ENCODE assay signal across 7 mouse cellular contexts in the genomic region with DNA sequence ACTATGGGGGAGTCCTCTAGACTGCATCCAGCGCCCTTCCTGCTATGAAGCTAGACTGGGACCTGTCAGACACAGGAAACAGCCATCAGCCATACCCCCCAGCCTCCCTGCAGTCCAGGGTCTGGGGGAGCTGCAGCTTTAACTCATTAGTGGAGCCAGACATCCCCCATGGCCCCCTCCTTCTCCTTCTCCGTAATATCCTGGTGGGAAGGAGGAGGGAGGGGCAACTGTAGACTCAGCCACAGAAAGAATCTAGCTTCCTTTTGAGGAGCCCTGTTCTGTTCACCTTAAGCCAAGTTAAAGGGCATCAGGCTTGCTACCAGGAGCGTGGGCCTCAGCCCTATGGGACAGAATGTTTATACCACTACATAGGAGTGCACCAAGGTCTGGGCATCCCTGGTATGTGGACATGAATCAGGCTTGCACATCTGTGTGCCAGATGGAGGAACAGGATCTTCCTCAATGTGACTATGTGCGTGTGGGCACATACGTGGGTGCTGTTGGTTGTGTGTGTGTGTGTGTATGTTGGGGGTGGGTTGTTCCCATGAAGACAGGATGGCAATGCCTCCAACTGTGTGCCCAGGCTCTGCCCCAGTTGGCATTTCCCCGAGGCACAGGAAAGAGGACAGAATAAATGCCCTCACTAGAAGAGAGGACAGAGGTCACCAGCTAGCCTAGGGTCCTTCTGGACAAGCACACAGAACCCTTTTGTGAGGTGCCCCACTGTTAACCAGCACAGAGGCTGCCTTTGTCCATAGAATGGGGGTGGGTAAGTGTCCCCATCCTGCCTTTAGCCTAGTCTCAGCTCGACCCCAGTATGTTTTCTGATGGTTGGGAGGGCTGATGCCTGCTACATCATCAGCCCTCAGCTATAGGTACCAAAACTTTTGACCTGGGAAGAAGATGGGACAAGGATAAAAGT. TPM values are rescaled to one million over a fixed set of nuclear protein-coding genes. Genes with fewer than 3 reads are reported as not detected.
DNase-seq lines count a peak whose midpoint lies in the region; ATAC-seq and TF ChIP-seq lines count a peak whose summit lies in the region.

No protein-coding gene starts in this region.

- no peaks in the 10 kb centered on the region for H3K27me3 ChIP-seq in G1E (ENCODE audit: insufficient read depth, low read length)
- no peaks in the 10 kb centered on the region for H3K27me3 ChIP-seq in forebrain, postnatal 0 days (ENCODE audit: insufficient read depth, low read length)

- H3K9ac ChIP-seq in forebrain, postnatal 0 days, result no peak overlapping the region

- peak; percentile 88 for DNase-seq in 3T3-L1 (ENCODE audit: low read depth, low spot score)
- DNase-seq in G1E (ENCODE audit: low spot score), result no peak
- DNase-seq in forebrain, postnatal 0 days, result no peak
- DNase-seq in kidney, postnatal 10 days, result peak; percentile 78
- peak; percentile 72 for DNase-seq in lung, postnatal 10 days
- DNase-seq in adrenal gland, postnatal 25 days, result no peak
- no peak for DNase-seq in gastrocnemius, postnatal 25 days

- H3K4me2 ChIP-seq in forebrain, postnatal 0 days (ENCODE audit: low read depth), result no peak overlapping the region

- H3K36me3 ChIP-seq in G1E (replicated peaks), result peaks cover 81% of the 10 kb centered on the region
- H3K36me3 ChIP-seq in forebrain, postnatal 0 days (ENCODE audit: insufficient read depth), result no peaks in the 10 kb centered on the region

- no peak for TF ChIP-seq CTCF in G1E (IDR thresholded peaks at IDR 0.05; ENCODE audit: low read depth, low read length)
- TF ChIP-seq CTCF in forebrain, postnatal 0 days (IDR thresholded peaks at IDR 0.05; ENCODE audit: low read depth), result no peak

- H3K4me1 ChIP-seq in G1E (ENCODE audit: insufficient read depth, low read depth, low read length), result peaks cover 93% of the 10 kb centered on the region
- peaks cover 5% of the 10 kb centered on the region; the same call in 1 of the 2 replicates for H3K4me1 ChIP-seq in forebrain, postnatal 0 days (ENCODE audit: insufficient read depth)

- 59% methylated on average over 7 of the region's 7 CpGs for WGBS in forebrain, postnatal 0 days

- no peaks in the 10 kb centered on the region for H3K9me3 ChIP-seq in G1E (replicated peaks)
- no peaks in the 10 kb centered on the region for H3K9me3 ChIP-seq in forebrain, postnatal 0 days (ENCODE audit: low read length)

- no peak for ATAC-seq in G1E (ENCODE audit: extremely low read depth, insufficient number of reproducible peaks, low FRiP score, poor library complexity, severe bottlenecking)
- no peak for ATAC-seq in forebrain, postnatal 0 days

- peak overlapping the region; percentile 83 for H3K4me3 ChIP-seq in G1E (ENCODE audit: low read depth, low read length)
- H3K4me3 ChIP-seq in forebrain, postnatal 0 days (ENCODE audit: low read depth, low read length), result no peak overlapping the region

- H3K27ac ChIP-seq in forebrain, postnatal 0 days (ENCODE audit: low read depth, low read length), result peak overlapping the region; percentile 66

RNA-seq across cellular contexts. Expression of gene Gm20661, which starts 0.9 kb away (rescaled TPM):
- total RNA-seq in G1E (2014; fragmentation: Nextera tagmentation), result 0.75 and 1.0 TPM in 2 replicates
- total RNA-seq in G1E (2017), result 1.8 and 2.6 TPM in 2 replicates
- polyA plus RNA-seq in G1E (2012), result 0.15 TPM in 1 of 2 replicates, not detected in the other
- 0.46 TPM in 1 of 2 replicates, not detected in the other for total RNA-seq in forebrain, postnatal 0 days (2014; rRNA removed)
- polyA plus RNA-seq in forebrain, postnatal 0 days (2015; fragmentation: Nextera tagmentation; extraction: Ambion mirVana), result 0.12 and 0.20 TPM in 2 replicates
- total RNA-seq in adrenal gland, postnatal 25 days (2021), result 0.46 TPM in 1 of 2 replicates, not detected in the other
- total RNA-seq in gastrocnemius, postnatal 25 days (2021), result not detected

RNA-seq across cellular contexts. Expression of gene Inka1, which starts 3.7 kb away (rescaled TPM):
- total RNA-seq in G1E (2014; fragmentation: Nextera tagmentation) (24.6 and 28.1 TPM in 2 replicates), G1E (2017) (74.4 and 83.2 TPM in 2 replicates)
- polyA plus RNA-seq in G1E (2012), result 75.6 and 81.1 TPM in 2 replicates
- 6.3 and 7.8 TPM in 2 replicates for total RNA-seq in forebrain, postnatal 0 days (2014; rRNA removed)
- 20.3 and 23.0 TPM in 2 replicates for polyA plus RNA-seq in forebrain, postnatal 0 days (2015; fragmentation: Nextera tagmentation; extraction: Ambion mirVana)
- 5.7 and 6.4 TPM in 2 replicates for total RNA-seq in adrenal gland, postnatal 25 days (2021)
- 1 to 10 TPM; 2.8 to 3.1 TPM for total RNA-seq in gastrocnemius, postnatal 25 days (2021)

RNA-seq across cellular contexts. Expression of gene Uba7, which starts 6.6 kb away (rescaled TPM):
- 44.5 and 87.9 TPM in 2 replicates for total RNA-seq in G1E (2014; fragmentation: Nextera tagmentation)
- 145 and 186 TPM in 2 replicates for total RNA-seq in G1E (2017)
- 18.3 and 34.2 TPM in 2 replicates for polyA plus RNA-seq in G1E (2012)
- 3.5 and 4.0 TPM in 2 replicates for total RNA-seq in forebrain, postnatal 0 days (2014; rRNA removed)
- polyA plus RNA-seq in forebrain, postnatal 0 days (2015; fragmentation: Nextera tagmentation; extraction: Ambion mirVana), result 4.5 and 4.8 TPM in 2 replicates
- 19.0 and 22.2 TPM in 2 replicates for total RNA-seq in adrenal gland, postnatal 25 days (2021)
- total RNA-seq in gastrocnemius, postnatal 25 days (2021), result 1 to 10 TPM; 2.4 to 2.8 TPM

RNA-seq across cellular contexts. Expression of gene Cdhr4, which starts 10.4 kb away (rescaled TPM):
- 2.9 and 4.0 TPM in 2 replicates for total RNA-seq in G1E (2014; fragmentation: Nextera tagmentation)
- total RNA-seq in G1E (2017), result 8.4 and 11.3 TPM in 2 replicates
- polyA plus RNA-seq in G1E (2012), result 0.40 and 0.57 TPM in 2 replicates
- total RNA-seq in forebrain, postnatal 0 days (2014; rRNA removed), result 3.1 and 4.4 TPM in 2 replicates
- polyA plus RNA-seq in forebrain, postnatal 0 days (2015; fragmentation: Nextera tagmentation; extraction: Ambion mirVana), result 0.38 and 0.69 TPM in 2 replicates
- 1.8 and 3.1 TPM in 2 replicates for total RNA-seq in adrenal gland, postnatal 25 days (2021)
- under 1 TPM; 0.43 to 0.48 TPM for total RNA-seq in gastrocnemius, postnatal 25 days (2021)

RNA-seq across cellular contexts. Expression of gene Gm20662, which starts 14.2 kb away (rescaled TPM):
- not detected in 2 replicates for total RNA-seq in G1E (2014; fragmentation: Nextera tagmentation)
- 0.76 and 2.4 TPM in 2 replicates for total RNA-seq in G1E (2017)
- polyA plus RNA-seq in G1E (2012), result 0.14 and 0.27 TPM in 2 replicates
- 4.2 and 7.9 TPM in 2 replicates for total RNA-seq in forebrain, postnatal 0 days (2014; rRNA removed)
- not detected in 2 replicates for polyA plus RNA-seq in forebrain, postnatal 0 days (2015; fragmentation: Nextera tagmentation; extraction: Ambion mirVana)
- total RNA-seq in adrenal gland, postnatal 25 days (2021), result 2.8 TPM in 1 of 2 replicates, not detected in the other
- total RNA-seq in gastrocnemius, postnatal 25 days (2021), result not detected

Comparison
In these comparisons a context has a peak if more than half of its experiments do, and no peak if none do; other contexts are left out.
1. DNase-seq: peak in 3T3-L1 (single experiment), kidney, postnatal 10 days (single experiment) and lung, postnatal 10 days (single experiment); none in G1E (single experiment), forebrain, postnatal 0 days (single experiment), adrenal gland, postnatal 25 days (single experiment) and gastrocnemius, postnatal 25 days (single experiment).